Mouse (Mus musculus) fibroblast of lung, adult 2 months (primary cell): ENCODE data around the gene Col11a2.

Experiments
- DNase-seq: peaks from one replicate; pipeline ENCODE4 v3.0.0-alpha.2; 2011; ENCODE audit warnings: low read depth

Col11a2 gene

GRCm38 (mm10) chr17:34068864-34069263 lies 29.6 kb downstream of the Col11a2 start:
- DNase-seq = peak; percentile 40

- no peak for DNase-seq
Observed at GRCm38 (mm10) chr17:34072091-34072490, 32.9 kb downstream of the Col11a2 start.

GRCm38 (mm10) chr17:34075271-34075670 lies 36.0 kb downstream of the Col11a2 start:
- peak; percentile 24 for DNase-seq

- peak; percentile 51 for DNase-seq
Observed at GRCm38 (mm10) chr17:34077549-34077948, 38.3 kb downstream of the Col11a2 start.

- DNase-seq = no peak
Observed at GRCm38 (mm10) chr17:34078148-34078547, 38.9 kb downstream of the Col11a2 start.

GRCm38 (mm10) chr17:34079002-34079401 lies 39.8 kb downstream of the Col11a2 start:
- DNase-seq = no peak

GRCm38 (mm10) chr17:34079621-34080020 lies 40.4 kb downstream of the Col11a2 start:
- peak; percentile 53 for DNase-seq

GRCm38 (mm10) chr17:34083104-34083503 lies 43.9 kb downstream of the Col11a2 start:
- DNase-seq = no peak

- DNase-seq = no peak
Observed at GRCm38 (mm10) chr17:34087386-34087785, 48.1 kb downstream of the Col11a2 start.

- DNase-seq = no peak
Observed at GRCm38 (mm10) chr17:34088124-34088523, 48.9 kb downstream of the Col11a2 start.

GRCm38 (mm10) chr17:34090923-34091322 lies 51.7 kb downstream of the Col11a2 start:
- DNase-seq = no peak

GRCm38 (mm10) chr17:34092197-34092875 lies 53.1 kb downstream of the Col11a2 start, which contains the start of gene H2-Oa:
TSS of gene H2-Oa (plus strand) at chr17:34092340.
- DNase-seq = no peak

- no peak for DNase-seq
Observed at GRCm38 (mm10) chr17:34093199-34093874, 54.1 kb downstream of the Col11a2 start.

GRCm38 (mm10) chr17:34094283-34095035 lies 55.2 kb downstream of the Col11a2 start:
- no peak for DNase-seq

GRCm38 (mm10) chr17:34096497-34097010 lies 57.3 kb downstream of the Col11a2 start:
- DNase-seq = no peak

- no peak for DNase-seq
Observed at GRCm38 (mm10) chr17:34097272-34097671, 58.0 kb downstream of the Col11a2 start.

- no peak for DNase-seq
Observed at GRCm38 (mm10) chr17:34098709-34099479, 59.7 kb downstream of the Col11a2 start.

GRCm38 (mm10) chr17:34099531-34099930 lies 60.3 kb downstream of the Col11a2 start:
- no peak for DNase-seq

GRCm38 (mm10) chr17:34101185-34101584 lies 61.9 kb downstream of the Col11a2 start:
- no peak for DNase-seq

GRCm38 (mm10) chr17:34101604-34102032 lies 62.4 kb downstream of the Col11a2 start:
- no peak for DNase-seq

- no peak for DNase-seq
Observed at GRCm38 (mm10) chr17:34102831-34103230, 63.6 kb downstream of the Col11a2 start.

GRCm38 (mm10) chr17:34104804-34105203 lies 65.6 kb downstream of the Col11a2 start:
- no peak for DNase-seq
